Mouse (Mus musculus): ENCODE measurements at regions not wholly inside any gene's neighbourhood (a gene's known extent, or its start where the extent isn't known, plus 50 kb on each side); places are given as distances from the start of the nearest gene placed in this dataset.

- TF ChIP-seq POLR2A (IDR thresholded peaks at IDR 0.05; ENCODE audit: borderline replicate concordance, extremely low read depth, low read depth, low read length): no peak
- TF ChIP-seq CTCF (IDR thresholded peaks at IDR 0.05; ENCODE audit: insufficient read depth, low read length): no peak
Measured at GRCm38 (mm10) chr7:129993446-129994223, 402.0 kb downstream of the Wdr11 start.
